Mouse (Mus musculus) thymus, adult 2 months (tissue): Measurements from ENCODE around the gene Gm29609.

Experiments used
- CTCF ChIP-seq: fragments of 200-500 bp; IDR thresholded peaks from 2 replicates; pipeline ENCODE4 v1.5.1; 2012; ENCODE audit warnings: mild to moderate bottlenecking, control low read depth, low read length, moderate library complexity, borderline replicate concordance; ENCODE audit not compliant: control insufficient read depth, poor library complexity, insufficient read depth; ENCODE audit errors: extremely low read depth
- POLR2A ChIP-seq: fragments of 200-500 bp; IDR thresholded peaks from 2 replicates; pipeline ENCODE4 v1.6.1; 2012; ENCODE audit warnings: mild to moderate bottlenecking, low read length, control low read depth, moderate library complexity; ENCODE audit not compliant: control insufficient read depth, poor library complexity, insufficient read depth; ENCODE audit errors: extremely low read depth

- TF ChIP-seq CTCF, result no peak
- TF ChIP-seq POLR2A, result no peak
These were observed 21.5 kb upstream of the Gm29609 start for GRCm38 (mm10) chr5:31201042-31201741.
